Mouse (Mus musculus) layer of hippocampus, adult 8-10 months (tissue): ENCODE results near the gene Cryaa. TPM values are rescaled to one million over a fixed set of nuclear protein-coding genes. Genes with fewer than 3 reads are reported as not detected.
"Not testable (repeated sequence)": the region's sequence is repeated elsewhere in the genome, so short reads cannot be mapped to it uniquely, and the experiment has no call there.

Experiments
- DNase-seq, 2 experiments: peaks; one replicate each; pipeline ENCODE4 v3.0.0; 2022; ENCODE audit warnings: low spot score in 2 of 2
- total RNA-seq, 4 experiments: library from RNA; stranded (reverse); gene quantifications; 2 replicates each; pipeline ENCODE4 v1.2.4; 2022

Cryaa gene
- total RNA-seq, 4 experiments from 2014 or later, result 0.52 TPM; not detected in 3

DNA sequence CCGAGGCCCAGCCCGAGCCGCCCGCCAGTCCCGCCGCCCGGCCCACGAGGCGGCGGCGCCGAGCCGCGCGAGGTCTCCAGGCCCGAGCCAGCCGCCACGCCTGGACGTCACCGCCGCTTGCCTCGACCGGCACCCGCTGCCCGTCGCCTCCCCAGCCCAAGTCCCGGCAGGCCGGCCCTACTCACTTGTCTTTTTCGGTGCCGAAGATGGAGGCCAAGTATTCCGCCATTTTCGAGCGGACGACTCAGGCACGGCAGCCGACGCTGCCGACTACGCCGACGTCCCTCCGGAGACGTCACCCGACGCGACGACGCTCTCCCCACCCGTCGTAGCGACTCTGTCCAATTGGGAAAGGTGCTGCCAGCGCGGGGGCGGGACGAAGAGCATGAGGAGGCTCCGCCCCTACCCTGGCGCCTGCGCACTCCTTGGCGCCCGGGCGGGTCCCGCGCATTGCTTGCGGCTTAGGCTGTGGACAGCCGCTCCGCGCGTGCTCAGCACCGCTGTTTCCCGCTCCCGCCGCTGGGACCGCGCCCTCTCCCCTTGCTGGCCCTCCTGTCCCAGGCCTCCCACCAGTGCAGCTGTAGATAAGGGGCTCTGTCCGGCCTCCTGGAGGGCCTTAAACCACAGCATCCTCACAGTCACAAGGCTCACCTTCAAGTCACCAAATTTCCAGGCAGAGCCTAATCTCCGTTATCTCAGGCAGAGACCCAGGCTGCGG, 19.0 kb upstream of the Cryaa start, which contains the start of gene U2af1:
TSS of gene U2af1 (minus strand) at position 425 of the 718 bp plus-strand sequence.
- DNase-seq, result peak; percentile 96 to 98

DNA sequence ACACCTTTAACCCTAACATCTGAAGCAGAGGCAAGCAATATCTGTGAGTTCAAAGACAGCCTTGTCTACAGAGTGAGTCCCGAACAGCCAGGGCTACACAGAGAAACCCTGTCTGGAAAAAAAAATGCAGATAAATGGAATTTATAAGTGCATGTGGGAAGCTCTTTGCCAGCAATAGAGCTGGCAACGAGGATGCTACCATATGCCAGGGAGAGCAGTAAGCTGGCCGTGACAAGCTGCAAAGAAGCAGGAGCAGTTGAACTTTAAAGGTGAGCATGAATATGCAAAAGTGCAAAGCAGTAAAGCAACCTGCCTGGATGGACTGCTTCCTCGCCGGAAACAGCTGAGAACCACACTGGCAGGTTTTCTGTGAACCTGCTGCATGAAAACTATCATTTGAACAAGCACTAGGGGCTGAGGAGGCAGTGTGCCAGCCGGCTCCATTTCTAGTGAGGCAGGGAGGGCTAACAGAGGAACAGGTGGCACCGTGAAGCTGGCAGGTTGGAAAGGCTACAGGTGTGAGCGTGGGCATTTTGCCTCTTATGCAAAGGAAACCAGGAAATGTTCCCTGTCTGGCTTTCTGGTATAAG, 16.9 kb upstream of the Cryaa start:
- DNase-seq, result peak; percentile 82 to 89

DNA sequence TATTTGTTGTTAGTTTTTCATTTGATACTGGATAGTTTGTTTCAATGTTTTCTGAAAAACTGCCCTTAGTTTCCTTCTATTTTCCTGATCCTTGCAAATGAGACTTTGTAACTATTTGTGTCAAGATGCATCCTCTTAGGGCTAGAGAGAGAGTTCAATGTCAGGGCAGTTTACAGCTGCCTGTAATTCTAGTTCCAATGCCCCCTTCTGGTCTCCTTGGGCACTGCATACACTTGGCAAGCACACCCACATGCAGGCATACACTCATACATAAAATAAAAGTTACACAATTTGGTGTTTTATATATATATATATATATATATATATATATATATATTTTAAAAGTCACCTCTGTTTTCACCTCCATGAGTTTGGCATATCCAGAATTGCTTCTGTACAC, 14.8 kb upstream of the Cryaa start:
- no peak for DNase-seq

DNA sequence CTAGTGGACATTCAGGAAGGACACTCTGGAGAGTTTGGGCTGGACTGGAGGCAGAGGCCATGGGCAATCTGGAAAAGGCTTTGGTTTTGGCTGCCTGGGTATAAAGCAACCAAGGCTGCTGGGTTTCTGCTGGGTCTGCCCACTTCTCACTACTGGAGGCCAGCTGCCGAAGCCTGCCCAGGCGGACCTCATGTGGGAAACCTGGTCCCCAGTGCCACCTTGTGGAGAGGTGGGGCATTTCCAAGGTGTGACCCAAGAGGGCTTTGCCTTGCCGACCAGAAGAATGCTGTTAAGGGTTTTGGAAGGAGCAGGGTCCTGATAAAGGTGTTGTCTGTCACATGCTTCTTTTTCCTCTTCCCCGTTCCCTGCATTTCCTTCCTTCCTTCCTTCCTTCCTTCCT, 12.8 kb upstream of the Cryaa start:
- DNase-seq, result peak; percentile 64 to 79

DNA sequence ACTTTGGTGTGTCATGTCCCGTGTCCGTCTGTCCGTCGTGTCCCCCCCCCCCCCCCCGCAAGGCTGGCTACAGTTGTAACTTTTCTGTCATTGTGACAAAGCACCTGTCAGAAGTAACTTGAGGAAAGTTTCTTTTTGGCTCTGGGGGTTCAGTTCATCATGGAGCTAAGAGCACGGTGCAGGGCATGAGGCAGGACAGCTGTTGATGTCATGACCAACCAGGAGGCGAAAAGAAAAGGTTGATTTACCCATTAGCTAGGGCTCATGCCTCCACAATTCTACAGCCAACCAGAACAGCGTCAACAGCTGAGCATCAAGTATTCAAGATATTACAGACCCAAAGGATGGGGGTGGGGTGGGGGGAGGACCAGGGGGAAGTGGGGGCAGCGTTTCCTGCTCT, 9.3 kb upstream of the Cryaa start:
- DNase-seq, result no peak

DNA sequence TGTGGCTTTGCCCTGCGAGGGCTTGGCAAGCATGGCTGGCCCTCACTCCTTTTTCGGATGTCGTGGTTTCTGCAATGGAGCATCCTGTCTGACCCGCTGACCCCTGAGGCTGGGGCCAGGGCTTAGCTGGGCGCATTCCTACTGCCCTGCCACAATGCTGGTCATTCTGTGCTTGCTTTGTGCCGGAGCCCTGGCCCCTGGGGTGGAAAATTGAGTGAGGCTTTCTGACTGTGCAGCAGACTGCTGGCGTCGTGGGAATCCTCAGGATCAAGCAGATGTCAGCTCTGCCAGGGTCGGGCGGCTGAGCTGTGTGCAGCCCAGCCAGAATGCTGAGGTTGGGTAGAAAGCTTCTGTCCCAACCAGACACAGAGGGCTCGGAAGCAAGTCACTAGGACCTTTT, 7.4 kb upstream of the Cryaa start:
- no peak for DNase-seq

DNA sequence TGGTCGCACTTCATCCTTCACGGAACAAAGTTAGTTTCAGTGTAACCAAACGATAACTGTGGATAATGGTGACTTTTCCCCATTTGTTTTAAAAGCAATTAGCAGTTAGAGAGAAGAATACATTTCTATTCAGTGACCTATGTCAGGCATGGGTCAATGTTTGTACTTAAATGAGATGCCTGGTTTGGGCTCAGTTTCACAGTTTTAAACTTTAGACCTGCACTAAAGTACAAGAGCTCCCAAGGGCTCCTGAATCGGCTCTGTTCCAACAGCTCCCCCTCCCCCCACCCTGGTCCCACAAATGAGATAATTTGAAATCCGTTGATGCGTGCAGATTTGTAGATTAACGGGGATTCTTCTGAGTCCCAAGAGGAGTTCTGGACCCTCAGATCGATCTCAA, 5.9 kb upstream of the Cryaa start:
- DNase-seq, result no peak

DNA sequence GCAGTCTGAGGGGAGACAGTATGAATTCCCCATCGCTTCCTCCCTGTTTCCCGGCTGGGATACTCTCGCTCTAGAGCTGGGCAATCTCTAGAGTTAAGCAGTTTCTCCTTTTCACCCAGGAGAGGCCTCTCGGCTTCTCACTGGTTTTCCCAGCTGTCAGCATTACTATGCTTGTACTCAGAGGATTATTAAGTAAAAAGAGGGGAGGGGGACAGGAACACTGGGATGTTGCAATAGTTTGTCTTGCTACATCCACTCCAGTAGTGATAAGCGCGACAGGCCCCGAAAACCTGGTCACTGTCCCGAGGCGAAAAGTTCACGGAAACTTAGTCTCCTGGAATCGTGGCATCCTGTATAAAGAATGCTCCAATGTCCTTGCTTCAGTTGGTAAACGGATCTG, 5.3 kb upstream of the Cryaa start:
- no peak for DNase-seq

DNA sequence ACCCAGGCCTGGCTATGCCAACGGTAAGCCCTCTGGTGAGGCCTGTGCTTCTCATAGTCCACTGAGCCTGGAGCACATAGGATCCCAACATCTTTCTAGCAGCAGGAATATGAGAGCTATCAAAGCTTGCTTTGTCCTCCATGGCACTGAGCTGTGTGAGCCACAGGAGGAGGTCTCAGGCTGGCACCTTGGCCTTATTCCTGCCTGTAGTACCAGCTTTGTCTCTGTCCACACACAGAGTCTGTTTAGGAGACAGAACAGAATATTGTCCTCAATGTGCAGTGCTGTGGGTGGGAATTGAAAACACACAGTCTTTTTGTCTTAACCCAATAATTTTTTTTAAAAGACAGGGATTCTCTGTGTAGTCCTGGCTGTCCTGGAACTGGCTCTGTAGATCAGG, 3.2 kb upstream of the Cryaa start:
- peak; percentile 36 to 72 for DNase-seq

DNA sequence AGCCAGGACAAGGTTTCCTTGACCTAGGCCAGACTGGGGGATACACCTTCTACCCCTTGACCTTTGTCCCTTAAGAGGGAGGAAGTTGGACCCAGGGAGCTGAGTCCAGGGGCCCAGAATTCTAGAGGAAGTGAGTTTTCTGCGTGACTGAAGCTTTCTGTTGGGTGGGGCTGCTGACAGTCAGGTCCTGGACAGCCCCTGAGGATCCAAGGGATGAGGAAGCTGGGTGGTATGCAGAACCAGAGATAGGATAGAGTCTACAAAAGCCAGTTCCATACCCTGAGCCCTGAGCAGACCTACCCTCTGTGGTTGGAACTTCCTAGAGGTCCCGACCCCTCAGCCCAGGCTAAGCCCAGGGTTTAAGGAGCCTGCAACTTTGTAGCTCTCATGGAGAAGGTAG, 2.8 kb downstream of the Cryaa start:
- DNase-seq, result no peak

DNA sequence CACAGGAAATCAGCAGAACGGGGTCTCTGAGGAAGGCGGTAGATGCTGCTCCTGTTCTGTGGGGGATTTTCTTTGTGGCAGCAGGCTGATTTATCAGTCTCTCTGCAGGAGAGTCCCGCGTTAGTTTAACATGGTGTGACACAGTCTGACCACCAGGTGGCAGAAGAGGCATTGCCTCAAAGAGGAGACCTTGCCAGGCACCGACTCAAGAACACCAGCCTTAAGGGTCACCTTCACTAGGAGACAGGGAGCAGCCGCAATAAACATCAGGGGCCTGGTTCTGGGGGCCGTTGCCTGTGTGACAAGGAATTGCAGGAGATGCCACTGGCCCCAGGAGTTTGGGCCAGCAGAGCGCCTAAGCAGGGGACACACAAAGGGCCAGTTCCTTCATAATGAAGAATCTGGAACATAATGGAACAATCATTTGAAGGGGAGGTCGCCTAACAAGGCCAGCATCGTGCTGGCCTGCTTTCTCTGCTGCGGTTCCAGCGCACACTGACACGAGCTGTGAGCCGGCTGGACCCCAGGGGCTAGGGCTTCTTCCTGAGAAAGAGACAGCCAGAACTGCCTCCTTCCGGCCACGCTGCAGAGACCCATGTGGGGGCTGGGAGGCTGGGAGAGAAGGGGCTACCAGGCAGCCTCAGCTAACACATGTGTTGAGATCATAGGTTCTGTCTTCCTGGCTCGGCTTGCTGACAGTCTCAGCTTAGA, 8.1 kb downstream of the Cryaa start:
- peak; percentile 76 to 87 for DNase-seq

DNA sequence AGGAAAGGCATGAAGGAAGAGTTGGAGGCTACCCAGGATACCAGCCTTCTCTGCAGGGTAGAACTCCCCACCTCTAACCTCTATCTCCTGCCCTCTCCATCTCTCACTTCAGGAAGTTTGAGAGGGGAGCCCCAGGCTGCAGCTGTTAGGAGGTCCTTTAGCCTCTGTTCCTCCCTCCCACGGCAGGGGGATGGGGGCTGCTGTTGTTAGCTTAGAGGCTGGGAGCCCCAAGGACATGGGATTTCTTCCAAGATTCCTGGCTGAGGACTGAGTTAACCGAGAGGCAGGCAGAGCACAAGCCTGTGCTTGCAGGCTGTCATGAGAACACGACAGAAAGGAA, 8.6 kb downstream of the Cryaa start:
- no peak for DNase-seq

DNA sequence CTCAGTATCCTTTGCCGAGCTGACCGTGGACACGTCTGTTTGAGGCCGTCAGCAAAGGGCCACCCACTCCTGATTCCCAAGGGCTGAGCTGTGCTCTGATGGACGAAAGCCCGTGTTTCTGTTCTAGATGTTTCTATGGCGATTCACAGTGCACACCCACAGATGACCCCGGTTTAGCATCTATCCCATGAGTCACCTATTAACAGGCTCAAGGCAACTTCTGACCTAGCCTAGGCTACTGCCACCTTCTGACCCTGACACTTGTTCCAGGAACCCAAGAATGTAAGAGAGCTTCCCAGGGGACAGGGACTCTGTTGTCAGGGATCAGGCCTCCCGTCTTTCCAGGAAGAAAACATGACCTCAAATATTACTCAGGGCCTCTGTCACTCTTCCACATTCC, 10.5 kb downstream of the Cryaa start:
- DNase-seq, result no peak

DNA sequence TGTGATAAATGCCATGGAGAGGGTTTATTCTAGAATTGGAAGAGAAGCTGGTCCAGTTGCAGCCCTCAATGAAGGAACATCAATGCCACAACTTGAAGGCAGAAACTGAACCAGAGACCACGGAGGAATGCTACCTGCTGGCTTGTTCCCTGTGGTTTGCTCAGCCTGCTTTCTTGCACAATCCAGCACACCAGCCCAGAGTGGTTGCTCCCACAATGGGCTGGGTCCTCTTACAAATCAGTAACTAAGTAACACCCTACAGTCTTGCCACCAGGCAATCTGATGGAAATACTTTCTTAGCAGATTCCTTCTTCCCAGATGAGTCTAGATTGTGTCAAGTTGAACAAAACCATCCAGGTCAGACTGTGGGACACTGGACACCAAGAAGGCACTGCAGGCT, 12.0 kb downstream of the Cryaa start:
- DNase-seq, result no peak

DNA sequence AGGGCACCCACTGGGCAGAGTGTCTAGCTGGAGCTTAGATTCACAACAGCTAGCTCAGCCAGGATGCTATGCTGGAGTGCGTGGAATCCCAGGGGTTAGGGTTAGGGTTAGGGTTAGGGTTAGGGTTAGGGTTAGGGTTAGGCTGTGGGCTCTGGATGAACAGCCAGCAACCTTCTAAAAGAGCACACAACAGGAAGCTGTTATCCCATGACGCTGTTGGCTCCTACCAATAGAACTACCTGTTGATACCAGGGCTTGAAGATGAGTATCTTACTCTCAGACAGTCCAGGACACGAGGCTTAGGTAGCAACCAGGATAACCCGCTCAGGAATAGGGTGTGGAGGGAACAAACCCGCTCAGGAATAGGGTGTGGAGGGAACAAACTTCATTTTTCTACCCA, 15.3 kb downstream of the Cryaa start:
- DNase-seq, result no peak

DNA sequence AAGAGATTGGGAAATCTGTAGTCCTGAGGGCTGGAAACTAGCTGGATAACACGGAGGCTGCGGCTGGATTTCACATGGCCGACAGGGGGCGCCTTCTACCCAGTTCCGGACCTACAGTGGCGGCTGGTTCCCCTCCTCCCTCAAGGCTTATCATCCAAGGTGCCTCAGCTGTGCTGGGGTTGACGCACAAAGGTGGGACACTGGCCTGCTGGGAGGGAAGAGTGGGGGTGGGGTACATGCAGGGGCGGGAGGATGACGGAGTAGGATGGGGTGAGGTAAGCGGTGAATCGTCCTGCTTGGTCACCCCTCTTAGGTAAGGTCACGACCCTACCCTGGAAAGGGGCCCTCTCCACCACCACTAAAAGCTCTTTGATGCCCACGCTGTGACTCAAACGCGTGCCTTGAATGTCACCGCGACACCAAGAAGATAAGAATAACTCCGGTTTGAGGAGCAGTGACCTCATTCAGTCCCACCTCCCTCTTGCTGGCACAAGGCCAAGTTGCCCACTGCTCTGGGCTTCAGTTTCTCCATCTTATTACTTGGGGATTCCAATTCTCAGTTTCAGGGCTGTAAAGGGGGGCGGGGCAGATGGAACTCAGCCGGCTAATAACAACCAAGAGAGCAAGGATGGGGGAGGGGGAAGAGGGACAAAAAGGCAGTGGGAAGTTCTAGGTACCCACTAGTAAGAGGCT, 15.9 kb downstream of the Cryaa start:
- peak; percentile 56 to 85 for DNase-seq

DNA sequence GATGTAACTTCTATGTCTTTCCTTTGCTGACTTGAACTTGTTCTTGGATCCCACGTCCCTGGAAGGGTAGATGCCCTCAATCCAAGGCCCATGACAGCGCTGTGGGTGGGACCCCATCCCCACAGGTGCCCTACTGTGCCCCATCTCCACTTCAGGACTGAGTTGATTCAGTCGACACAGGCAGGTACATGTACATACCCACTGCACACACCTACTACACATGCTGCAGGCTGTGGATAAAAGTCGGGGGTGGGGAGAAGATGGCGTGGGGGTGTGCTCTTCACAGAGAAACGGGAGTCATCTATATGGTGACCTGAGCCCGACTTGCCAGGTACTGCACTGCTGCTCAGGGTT, 16.4 kb downstream of the Cryaa start:
- DNase-seq, result no peak

DNA sequence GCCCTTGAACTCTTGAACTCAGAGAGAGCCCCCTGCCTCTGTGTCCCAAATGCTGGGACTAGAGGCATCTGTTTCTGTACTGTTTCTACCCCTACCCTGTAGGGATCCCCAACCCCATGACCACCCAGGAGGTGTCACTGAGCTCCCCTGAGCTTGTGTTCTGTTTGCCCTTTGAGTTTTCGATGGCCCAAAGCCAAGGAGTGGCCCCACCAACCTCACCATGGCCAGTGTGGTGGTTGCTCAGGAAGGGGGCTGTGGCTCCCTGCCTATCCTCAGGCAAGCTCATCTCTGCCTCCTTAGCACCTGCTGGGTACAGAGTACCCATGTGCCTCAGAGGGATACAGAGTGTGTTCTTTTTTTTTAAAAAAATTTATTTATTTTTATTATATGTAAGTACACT, 17.3 kb downstream of the Cryaa start:
- no peak for DNase-seq

DNA sequence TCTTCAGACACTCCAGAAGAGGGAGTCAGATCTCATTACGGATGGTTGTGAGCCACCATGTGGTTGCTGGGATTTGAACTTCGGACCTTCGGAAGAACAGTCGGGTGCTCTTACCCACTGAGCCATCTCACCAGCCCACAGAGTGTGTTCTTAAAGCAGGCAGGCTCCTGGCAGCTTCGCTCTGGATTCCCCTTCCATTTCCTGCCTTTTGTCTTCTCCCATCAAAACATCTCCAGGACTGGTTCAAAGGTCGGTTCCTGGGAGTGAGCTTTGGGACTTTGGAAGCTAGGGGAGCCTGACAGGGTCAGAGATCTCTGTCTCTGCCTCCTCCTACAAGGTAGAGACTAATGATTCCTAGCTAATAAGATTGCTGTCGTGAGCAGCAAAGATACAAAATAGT, 17.7 kb downstream of the Cryaa start:
- not testable (repeated sequence) for DNase-seq

DNA sequence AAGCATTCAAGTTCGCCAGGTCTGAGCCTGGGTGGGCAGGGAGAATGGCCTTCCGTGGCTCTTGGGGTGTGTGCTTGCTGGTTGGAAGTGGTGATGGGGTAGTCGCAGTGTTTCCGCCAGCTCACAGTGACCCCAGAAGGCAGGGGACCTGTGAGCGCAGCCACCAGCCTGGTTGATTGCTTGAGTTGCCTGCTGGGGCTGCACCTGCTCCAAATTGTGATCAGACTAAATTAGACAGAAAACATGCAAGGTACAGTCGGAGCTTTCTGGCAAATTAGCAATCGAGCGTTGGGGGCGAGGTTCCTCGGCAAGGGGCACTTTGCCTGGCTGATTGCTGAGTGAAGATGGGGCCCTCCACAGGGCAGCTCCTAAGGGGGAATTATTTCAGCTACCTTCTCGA, 20.7 kb downstream of the Cryaa start:
- DNase-seq, result no peak

DNA sequence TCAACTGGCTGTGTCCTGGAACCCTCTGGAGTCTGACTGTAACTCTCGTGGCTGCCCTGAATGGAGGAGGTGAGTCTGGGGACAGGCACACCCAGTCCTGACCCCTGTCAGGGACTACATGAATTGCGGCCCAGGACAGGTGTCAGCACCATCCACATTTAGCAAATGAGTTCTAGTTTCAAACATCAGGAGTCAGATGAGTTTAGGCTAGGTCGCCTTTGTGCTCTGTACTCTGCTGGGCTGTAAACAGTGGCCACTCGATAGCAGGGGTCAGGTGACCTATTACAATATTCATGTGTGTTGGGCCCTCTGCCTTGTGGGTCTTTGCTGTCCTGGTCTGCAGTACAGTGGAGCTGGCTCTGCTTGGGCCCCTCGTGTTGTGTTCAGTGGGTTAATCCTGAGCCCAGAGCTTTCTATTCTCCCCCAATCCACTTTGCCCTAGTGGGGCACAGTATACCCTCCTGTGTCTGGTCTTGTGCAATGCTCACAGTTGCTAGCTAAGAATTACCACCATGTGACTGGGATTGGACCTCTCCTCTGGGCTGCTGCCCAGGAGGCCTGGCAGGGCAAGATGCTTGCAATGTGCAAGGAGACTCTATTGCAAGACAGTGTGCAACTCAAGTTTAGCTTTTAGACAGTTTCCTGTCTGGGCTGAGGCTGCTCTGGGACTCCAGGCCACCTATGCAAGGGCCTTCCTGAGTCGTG, 25.8 kb downstream of the Cryaa start:
- DNase-seq, result no peak
